Mouse (Mus musculus): ENCODE measurements around the gene Trak1. TPM values are rescaled to one million over a fixed set of nuclear protein-coding genes. Genes with fewer than 3 reads are reported as not detected.

The Trak1 gene
- polyA plus RNA-seq, 1 experiment from 2014 or later, result 38.0 TPM

- ATAC-seq (ENCODE audit: low FRiP score, low read depth), result no peak
- Histone ChIP-seq H3K4me2 (replicated peaks) (no peak overlapping the region), H3K36me3 (no peaks in the 10 kb centered on the region), H3K4me1 (peaks cover 55% of the 10 kb centered on the region), H3K9ac (replicated peaks) (no peak overlapping the region), H3K27ac (replicated peaks) (peak overlapping the region; percentile 1; the same call in 1 of the 2 replicates), H3K27me3 (no peaks in the 10 kb centered on the region), H3K9me3 (no peaks in the 10 kb centered on the region), H3K4me3 (no peak overlapping the region)
- WGBS, result 89% methylated on average over 9 of the region's 9 CpGs
Measured at GRCm38 (mm10) chr9:121352726-121353125, 55.4 kb downstream of the Trak1 start.

GRCm38 (mm10) chr9:121354792-121355390 is 57.6 kb downstream of the Trak1 start:
- H3K4me1 ChIP-seq, result peaks cover 56% of the 10 kb centered on the region
- no peak for ATAC-seq (ENCODE audit: low FRiP score, low read depth)
- H3K9me3 ChIP-seq, result no peaks in the 10 kb centered on the region
- no peak overlapping the region for H3K9ac ChIP-seq (replicated peaks)
- H3K4me3 ChIP-seq, result no peak overlapping the region
- H3K27ac ChIP-seq (replicated peaks), result no peak overlapping the region
- WGBS, result 72% methylated on average over 4 of the region's 4 CpGs
- H3K4me2 ChIP-seq (replicated peaks), result no peak overlapping the region
- no peaks in the 10 kb centered on the region for H3K36me3 ChIP-seq
- H3K27me3 ChIP-seq, result no peaks in the 10 kb centered on the region

DNA sequence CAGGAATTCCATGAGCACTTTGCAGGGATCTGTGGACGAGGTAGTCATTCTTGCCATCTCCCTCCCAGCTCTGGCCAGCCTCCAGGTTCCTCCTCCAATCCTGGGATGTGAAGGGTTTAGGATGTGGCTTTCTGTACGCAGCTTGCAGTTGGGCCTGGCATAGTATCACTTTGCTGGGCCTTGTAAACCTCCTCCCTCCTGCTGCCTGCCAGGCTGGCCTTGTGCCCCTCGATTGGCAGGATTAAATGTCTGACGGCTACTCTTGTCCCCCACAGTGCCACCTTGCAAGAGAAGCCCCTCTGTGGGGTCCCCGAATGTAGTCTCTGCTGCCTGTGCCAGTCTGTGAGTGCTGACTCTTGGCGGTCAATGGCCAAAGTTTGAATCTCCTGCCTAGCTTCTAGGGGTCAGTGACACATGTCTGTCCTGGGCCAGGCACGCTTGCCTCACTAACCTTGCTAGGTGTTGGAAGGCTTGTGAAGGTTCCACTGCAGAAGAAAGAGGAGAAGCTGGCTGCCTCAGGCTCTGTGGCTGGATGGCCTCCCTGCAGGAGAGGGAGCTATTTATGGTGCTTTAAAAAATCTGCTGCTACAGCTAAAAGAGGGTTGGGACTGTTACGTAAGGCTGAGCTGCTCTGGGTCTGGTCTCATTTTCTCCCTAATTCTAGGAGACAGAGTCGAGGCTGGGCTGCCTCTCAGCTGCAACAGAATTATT is 58.3 kb downstream of the Trak1 start:
- Histone ChIP-seq H3K27me3 (no peaks in the 10 kb centered on the region), H3K9me3 (no peaks in the 10 kb centered on the region), H3K36me3 (no peaks in the 10 kb centered on the region), H3K4me1 (peaks cover 60% of the 10 kb centered on the region), H3K27ac (replicated peaks) (no peak overlapping the region; the same call in 1 of the 2 replicates), H3K4me2 (replicated peaks) (no peak overlapping the region), H3K9ac (replicated peaks) (no peak overlapping the region), H3K4me3 (no peak overlapping the region)
- 77% methylated on average over 9 of the region's 9 CpGs for WGBS
- no peak for ATAC-seq (ENCODE audit: low FRiP score, low read depth)

DNA sequence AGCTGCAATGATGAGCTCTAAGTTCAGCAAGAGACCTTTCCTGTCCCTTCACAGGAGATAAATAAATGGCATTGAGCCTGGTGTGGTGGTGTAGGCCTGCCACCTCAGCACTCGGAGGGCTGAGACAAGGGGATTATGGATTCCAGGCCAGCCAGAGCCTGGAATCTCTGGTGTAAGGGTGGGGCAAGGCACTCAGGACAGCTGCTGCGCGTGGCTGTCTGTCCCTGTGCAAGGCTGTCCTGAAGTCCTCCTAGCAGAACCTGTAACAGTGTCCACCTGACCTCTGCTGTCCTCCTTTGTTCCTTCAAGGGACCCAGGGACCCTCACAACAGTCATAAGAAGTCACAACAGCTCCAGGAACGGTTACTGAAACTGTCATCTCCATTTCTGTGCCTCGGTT is 59.8 kb downstream of the Trak1 start:
- Histone ChIP-seq H3K9ac (replicated peaks) (no peak overlapping the region), H3K27ac (replicated peaks) (peak overlapping the region; percentile 21; the same call in 1 of the 2 replicates), H3K4me2 (replicated peaks) (no peak overlapping the region), H3K4me3 (no peak overlapping the region), H3K9me3 (no peaks in the 10 kb centered on the region), H3K36me3 (no peaks in the 10 kb centered on the region), H3K27me3 (no peaks in the 10 kb centered on the region), H3K4me1 (peaks cover 55% of the 10 kb centered on the region)
- ATAC-seq (ENCODE audit: low FRiP score, low read depth), result no peak
- WGBS, result 73% methylated on average over 5 of the region's 5 CpGs

DNA sequence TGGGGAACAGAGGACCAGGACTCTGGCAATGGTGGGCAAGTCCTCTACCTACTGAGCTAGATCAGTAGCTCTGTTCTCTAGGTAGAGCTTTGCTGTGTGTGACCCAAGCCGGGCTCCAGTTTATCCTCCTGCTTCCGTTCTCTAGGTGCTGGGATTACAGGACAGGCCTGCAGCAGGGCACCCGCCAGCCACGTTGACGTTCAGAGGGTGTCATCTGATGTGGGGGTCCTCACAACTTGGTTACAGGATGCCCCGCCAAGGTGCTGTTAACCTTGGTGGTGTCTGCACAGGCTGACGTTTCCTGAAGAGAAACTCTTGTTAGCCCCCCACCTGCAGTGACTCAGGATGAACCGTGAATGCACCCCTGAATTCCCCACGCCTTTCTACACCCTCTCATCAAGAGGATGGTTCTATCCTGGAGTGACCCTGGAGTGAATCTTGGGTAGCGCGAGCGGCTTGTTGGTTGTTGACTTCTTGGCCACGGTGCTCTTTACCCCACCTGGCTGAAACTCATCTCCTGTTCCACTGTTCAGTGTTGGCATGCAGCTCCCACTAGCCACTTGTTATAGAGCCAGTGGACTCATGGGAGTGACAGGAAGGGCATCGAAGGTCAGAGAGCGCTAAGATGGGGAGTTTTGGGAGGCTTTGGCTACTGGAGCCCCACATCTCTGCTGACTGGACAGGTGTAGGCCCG is 60.4 kb downstream of the Trak1 start:
- no peak for ATAC-seq (ENCODE audit: low FRiP score, low read depth)
- Histone ChIP-seq H3K27ac (replicated peaks) (no peak overlapping the region), H3K4me1 (peaks cover 49% of the 10 kb centered on the region), H3K9ac (replicated peaks) (no peak overlapping the region), H3K9me3 (no peaks in the 10 kb centered on the region), H3K4me3 (no peak overlapping the region), H3K36me3 (no peaks in the 10 kb centered on the region), H3K27me3 (no peaks in the 10 kb centered on the region), H3K4me2 (replicated peaks) (no peak overlapping the region)
- WGBS, result 88% methylated on average over 16 of the region's 16 CpGs

DNA sequence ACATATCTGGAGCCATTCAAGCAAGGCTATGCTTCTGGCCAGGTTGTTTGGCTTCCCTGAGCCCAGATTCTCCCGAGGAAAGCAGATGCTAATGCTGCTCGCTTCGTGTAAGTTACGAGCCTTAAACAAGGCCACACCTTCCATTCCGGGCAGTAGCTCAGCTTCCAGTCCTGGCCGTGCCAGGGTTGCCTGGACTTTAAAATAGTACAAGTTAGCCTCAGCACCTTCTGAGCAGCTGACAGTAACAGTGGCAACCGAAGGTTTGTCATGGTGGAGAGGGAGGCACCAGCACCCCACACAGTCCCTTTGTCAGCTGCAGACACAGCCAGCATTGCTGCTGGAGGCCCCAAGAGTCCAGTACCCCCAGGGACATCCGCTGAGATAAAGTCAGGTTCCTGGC is 61.1 kb downstream of the Trak1 start:
- Histone ChIP-seq H3K9ac (replicated peaks) (no peak overlapping the region), H3K36me3 (no peaks in the 10 kb centered on the region), H3K27me3 (no peaks in the 10 kb centered on the region), H3K4me2 (replicated peaks) (no peak overlapping the region), H3K4me3 (no peak overlapping the region), H3K9me3 (no peaks in the 10 kb centered on the region), H3K27ac (replicated peaks) (no peak overlapping the region), H3K4me1 (peaks cover 44% of the 10 kb centered on the region)
- 60% methylated on average over 8 of the region's 8 CpGs for WGBS
- no peak for ATAC-seq (ENCODE audit: low FRiP score, low read depth)

DNA sequence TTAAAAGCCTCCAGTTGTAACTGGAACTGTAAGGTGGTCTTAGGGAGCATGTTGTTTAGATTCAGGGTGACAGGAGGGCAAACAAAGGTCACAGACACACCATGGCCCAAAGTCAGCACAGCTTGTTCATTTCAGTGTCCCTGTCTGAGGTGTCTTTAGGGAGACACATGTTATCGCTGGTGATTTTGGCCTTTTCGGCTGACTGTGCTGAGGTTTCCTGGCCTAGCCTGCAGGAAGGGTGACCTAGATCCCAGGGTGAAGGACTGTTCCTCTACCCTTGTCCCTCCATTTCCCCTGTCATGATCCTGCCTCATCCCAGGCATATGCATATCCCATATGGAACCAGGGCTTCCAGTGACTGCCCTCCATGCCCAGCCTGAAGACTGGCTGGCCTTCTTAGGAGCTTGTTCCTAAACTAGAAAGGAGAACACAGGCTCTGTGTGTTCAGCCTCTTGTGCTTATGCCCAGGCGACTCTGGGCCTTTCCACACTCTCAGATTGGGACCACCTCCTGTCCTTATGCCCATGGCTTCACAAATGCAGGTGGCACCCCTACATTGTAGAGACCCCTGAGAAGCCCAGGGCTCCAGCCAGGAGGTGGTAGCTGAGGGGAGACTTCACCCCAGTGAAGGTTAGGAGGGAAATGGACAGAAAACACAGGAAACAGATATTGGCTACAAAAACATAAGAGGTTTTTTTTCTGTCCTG is 62.1 kb downstream of the Trak1 start:
- peaks cover 7% of the 10 kb centered on the region; the same call in 1 of the 2 replicates for H3K36me3 ChIP-seq
- no peak for ATAC-seq (ENCODE audit: low FRiP score, low read depth)
- no peaks in the 10 kb centered on the region for H3K9me3 ChIP-seq
- no peak overlapping the region for H3K9ac ChIP-seq (replicated peaks)
- H3K27me3 ChIP-seq, result no peaks in the 10 kb centered on the region
- peaks cover 48% of the 10 kb centered on the region for H3K4me1 ChIP-seq
- H3K4me3 ChIP-seq, result no peak overlapping the region
- 73% methylated on average over 3 of the region's 3 CpGs for WGBS
- no peak overlapping the region for H3K4me2 ChIP-seq (replicated peaks)
- peak overlapping the region; percentile 92 for H3K27ac ChIP-seq (replicated peaks)

DNA sequence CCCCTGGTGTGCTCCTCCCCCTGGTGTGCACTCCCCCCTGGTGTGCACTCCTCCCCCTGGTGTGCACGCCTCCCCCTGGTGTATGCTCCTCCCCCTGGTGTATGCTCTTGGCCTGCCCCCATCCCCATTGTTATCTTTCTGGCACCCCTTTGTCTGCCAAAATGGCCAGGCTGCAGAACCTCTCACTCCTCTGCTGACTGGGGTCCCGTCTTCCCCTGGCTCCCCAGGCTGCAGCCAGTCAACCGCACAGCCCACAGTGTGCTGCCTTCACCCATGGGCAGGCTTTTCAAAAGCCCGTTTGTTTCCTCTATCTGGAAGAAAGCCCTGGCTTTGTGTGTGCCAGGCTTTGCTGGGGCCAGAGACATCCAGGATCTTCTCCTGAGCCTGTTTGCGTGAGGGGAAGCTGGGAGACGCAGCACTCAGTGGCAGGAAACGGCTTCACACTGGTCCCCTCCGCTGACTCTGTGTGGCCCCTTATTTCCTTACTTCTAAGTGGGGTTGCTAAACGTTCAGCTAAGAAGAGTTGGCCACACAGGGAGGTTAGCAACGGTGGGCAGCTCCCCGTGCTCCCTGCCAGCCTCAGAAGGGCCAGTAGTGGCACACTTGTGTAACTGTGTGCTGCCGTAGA is 63.1 kb downstream of the Trak1 start:
- H3K9ac ChIP-seq (replicated peaks), result peak overlapping the region; percentile 46
- ATAC-seq (ENCODE audit: low FRiP score, low read depth), result peak; percentile 75
- peaks cover 45% of the 10 kb centered on the region for H3K4me1 ChIP-seq
- peak overlapping the region; percentile 92 for H3K27ac ChIP-seq (replicated peaks)
- H3K4me2 ChIP-seq (replicated peaks), result peak overlapping the region; percentile 16
- H3K4me3 ChIP-seq, result no peak overlapping the region
- peaks cover 16% of the 10 kb centered on the region for H3K36me3 ChIP-seq
- H3K27me3 ChIP-seq, result no peaks in the 10 kb centered on the region
- 8% methylated on average over 11 of the region's 12 CpGs for WGBS
- H3K9me3 ChIP-seq, result no peaks in the 10 kb centered on the region

DNA sequence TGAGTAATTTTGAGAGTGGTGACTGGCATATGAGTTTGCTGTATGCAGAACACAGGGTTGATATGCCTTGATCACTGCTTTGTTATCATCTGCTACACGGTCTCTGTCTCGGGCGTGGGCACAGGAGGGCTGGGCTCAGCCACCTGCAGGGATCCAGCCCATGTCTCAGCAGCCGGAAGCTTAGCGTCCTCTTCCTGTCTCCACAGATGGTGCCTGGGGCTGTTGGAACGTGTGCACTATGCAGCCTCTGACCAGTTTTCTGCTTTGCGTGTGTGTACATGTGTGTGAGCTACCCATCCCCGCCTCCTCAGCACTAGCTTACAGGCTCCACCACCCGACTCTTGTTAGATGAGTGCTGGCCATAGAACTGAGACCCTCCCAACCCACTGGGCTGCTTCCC is 63.7 kb downstream of the Trak1 start:
- Histone ChIP-seq H3K36me3 (peaks cover 20% of the 10 kb centered on the region), H3K27ac (replicated peaks) (peak overlapping the region; percentile 92), H3K9ac (replicated peaks) (peak overlapping the region; percentile 46; the same call in 1 of the 2 replicates), H3K4me2 (replicated peaks) (peak overlapping the region; percentile 16), H3K9me3 (no peaks in the 10 kb centered on the region), H3K27me3 (no peaks in the 10 kb centered on the region), H3K4me1 (peaks cover 45% of the 10 kb centered on the region), H3K4me3 (no peak overlapping the region)
- peak; percentile 35; the same call in 1 of the 2 replicates for ATAC-seq (ENCODE audit: low FRiP score, low read depth)
- WGBS, result 45% methylated on average over 9 of the region's 9 CpGs

- Histone ChIP-seq H3K9ac (replicated peaks) (no peak overlapping the region; the same call in 1 of the 2 replicates), H3K9me3 (no peaks in the 10 kb centered on the region), H3K27ac (replicated peaks) (no peak overlapping the region), H3K4me2 (replicated peaks) (no peak overlapping the region), H3K4me3 (no peak overlapping the region), H3K27me3 (no peaks in the 10 kb centered on the region), H3K36me3 (peaks cover 20% of the 10 kb centered on the region), H3K4me1 (peaks cover 51% of the 10 kb centered on the region)
- 72% methylated on average over 19 of the region's 19 CpGs for WGBS
- ATAC-seq (ENCODE audit: low FRiP score, low read depth), result no peak
Measured at GRCm38 (mm10) chr9:121363932-121364331, 66.6 kb downstream of the Trak1 start.

GRCm38 (mm10) chr9:121366135-121366863 is 69.0 kb downstream of the Trak1 start:
- Histone ChIP-seq H3K4me2 (replicated peaks) (no peak overlapping the region), H3K9me3 (no peaks in the 10 kb centered on the region), H3K27me3 (no peaks in the 10 kb centered on the region), H3K27ac (replicated peaks) (peak overlapping the region; percentile 76), H3K9ac (replicated peaks) (peak overlapping the region; percentile 11; the same call in 1 of the 2 replicates), H3K4me1 (peaks cover 42% of the 10 kb centered on the region), H3K4me3 (no peak overlapping the region), H3K36me3 (peaks cover 20% of the 10 kb centered on the region)
- no peak for ATAC-seq (ENCODE audit: low FRiP score, low read depth)
- 64% methylated on average over 18 of the region's 18 CpGs for WGBS
